Mouse (Mus musculus) spleen, adult 18-20 months (tissue): ENCODE results near the gene Arcn1.
"Not testable (repeated sequence)": the region's sequence is repeated elsewhere in the genome, so short reads cannot be mapped to it uniquely, and the experiment has no call there.

Experiments
- DNase-seq, 2 experiments: peaks; one replicate each; pipeline ENCODE4 v3.0.0; 2022; ENCODE audit warnings: mixed read lengths in 2 of 2

The Arcn1 gene

DNA sequence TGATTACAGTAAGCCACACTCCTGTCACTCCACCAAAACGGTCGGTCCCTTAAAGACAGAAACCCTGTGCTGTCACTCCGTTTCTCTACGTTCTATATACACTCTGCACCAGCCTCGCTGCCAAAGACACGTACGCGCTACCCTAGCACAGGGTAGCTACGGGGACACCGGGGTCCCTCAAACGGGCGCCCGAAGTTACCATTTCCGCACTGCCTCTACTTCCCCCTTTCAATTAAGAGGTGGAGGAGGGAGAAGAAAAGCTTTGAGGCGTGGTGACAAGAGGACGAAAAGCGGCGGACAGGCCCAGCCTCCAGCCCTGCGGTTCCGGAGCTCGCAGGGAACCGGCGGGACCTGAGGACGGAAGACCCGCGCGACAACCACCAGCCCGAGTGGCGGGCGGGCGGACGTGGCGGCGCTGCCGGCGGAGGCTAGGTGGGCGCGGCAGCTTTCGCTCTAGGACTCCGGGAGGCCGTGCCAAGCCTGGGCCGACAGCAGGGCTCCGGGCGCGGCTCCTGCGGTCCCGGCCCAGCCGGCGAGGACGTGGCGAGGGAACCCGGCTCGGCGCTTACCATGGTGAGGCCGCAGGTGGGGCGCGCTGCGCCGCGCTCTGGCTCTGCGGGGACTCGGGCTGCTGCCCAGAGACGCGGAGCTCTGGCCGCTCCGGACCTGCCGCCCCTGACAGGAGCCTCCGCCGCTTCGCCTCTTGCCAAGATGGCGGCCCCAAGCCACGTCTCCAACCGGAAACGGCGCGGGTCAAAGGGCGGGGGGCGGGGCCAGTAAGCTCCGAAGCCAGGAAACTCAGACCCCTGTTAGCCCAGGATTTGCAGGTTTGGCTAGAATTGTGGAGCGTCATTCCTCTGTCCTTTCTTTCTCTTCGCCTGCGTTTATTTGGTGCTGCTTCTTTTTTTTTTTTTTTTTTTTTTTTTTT is at the start of gene Arcn1, which contains the start of gene Ift46:
Gene Arcn1, minus strand, starts transcription at position 745 of the 928 bp plus-strand sequence.
Gene Ift46, plus strand, starts transcription at position 808 of the 928 bp plus-strand sequence.
- DNase-seq = peak; percentile 70 to 75

DNA sequence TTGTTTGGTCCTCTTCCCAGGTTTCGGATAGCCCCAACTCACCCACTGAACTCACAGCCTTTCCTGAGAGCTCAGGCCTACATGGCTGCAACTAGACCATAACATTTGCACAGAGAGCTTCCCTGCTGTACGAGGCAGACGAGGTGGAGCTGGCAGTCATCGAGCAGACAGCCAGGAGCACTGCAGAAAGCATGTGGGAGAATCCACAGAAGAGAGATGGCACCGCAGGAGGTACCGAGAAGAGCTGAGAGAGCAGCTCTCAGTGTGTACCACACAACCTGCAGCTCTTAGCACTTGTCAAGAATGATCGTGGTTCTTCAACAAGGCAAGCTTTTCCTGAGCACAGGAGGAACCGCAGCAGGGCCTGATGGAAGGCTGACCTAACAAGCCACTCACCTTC is 46.5 kb upstream of the Arcn1 start:
- DNase-seq = no peak

DNA sequence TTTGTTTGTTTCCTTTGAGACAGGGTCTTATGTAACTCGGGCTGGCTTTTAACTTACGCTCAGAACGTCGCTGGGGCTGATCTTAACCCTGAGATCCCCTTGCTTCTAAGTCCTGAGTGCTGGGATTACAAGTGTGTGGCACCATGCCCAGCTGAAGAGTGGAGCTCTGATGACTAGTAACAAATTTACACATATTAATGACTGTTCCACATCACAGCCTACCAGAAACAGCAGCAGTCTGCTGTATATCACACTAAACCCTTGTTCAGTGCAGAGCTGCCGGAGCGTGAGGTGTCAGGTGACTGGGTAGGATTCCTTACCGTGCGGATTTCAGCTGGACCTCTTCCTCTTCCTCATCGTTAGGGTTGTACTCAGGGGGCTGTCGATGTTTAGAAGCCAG is 42.7 kb upstream of the Arcn1 start:
- no peak for DNase-seq

DNA sequence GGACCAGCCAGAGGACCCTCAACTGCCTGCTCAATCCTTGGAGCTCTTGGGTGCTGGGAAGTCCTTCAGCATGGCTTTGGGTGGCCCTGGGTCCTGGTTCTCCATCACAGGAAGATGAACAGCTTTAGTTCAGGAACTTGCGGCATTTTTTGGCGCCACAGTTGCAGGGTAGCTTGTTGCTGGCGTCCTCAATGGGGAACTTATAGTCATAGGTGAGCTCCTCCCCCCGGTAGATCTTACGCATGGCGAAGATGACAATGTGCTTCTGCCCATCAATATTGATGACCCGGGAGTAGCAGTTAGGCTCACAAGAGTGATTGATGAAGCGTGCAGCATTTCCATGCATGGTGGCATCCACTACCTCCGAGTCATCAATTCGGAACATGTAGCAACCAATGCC is 40.1 kb upstream of the Arcn1 start:
- DNase-seq = no peak

DNA sequence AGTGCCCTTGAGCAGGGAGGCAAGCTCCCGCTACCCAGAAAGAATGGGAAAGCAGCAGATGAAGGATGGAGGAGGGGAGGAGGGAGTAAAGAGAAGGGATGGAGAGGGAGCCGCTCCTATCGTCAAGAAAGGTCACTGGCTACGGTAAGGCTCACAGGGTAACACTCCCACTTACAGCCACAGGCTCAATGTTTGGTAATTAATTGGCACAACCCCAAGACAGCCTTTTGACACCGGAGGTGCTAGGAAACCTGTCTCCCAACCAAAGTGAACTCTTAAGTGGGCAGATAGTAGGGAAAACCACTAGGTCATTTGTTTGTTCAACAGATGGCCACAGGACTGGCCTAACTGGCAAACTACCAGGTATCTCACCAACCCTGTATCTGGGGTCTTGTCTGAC is 39.5 kb upstream of the Arcn1 start:
- DNase-seq = no peak

DNA sequence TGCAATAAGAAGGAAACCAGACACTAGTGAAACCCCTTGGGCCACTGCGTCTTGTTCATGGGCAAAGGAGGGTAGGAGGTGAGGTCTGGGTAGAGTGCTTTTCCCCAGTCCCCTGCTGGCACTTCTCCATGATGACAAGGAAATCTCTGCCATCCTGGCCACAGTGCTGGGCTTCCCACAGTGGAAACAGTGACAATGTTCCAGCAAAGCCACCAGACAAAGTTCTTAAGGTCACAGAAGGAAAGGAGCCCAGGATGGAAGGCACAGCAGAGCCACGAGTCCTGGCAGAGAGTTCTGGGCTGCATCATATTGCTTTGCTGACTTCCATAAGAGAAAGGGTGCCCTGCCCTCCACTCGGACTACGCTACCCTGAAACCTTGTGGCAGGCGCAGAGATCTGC is 37.9 kb upstream of the Arcn1 start:
- no peak for DNase-seq

DNA sequence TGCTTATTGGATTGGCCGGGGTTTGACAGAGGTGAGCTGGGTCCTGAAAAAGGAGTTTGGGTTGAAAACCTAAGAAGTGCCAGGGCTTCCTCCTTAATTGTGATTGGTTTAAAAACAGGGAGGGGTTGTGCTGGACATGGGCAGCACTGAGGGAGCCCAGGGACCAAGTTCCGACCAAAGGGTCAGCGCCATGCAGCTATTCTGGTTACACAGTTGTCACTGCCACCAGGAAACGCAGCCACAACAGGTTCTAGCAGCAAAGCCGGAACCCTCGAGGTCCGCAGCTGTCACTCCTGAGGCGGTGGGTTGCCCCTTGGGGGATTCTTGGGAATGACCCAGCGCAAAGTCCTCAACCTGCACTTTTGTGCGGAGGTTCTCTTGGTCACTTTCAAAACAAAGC is 37.0 kb upstream of the Arcn1 start:
- DNase-seq = no peak

DNA sequence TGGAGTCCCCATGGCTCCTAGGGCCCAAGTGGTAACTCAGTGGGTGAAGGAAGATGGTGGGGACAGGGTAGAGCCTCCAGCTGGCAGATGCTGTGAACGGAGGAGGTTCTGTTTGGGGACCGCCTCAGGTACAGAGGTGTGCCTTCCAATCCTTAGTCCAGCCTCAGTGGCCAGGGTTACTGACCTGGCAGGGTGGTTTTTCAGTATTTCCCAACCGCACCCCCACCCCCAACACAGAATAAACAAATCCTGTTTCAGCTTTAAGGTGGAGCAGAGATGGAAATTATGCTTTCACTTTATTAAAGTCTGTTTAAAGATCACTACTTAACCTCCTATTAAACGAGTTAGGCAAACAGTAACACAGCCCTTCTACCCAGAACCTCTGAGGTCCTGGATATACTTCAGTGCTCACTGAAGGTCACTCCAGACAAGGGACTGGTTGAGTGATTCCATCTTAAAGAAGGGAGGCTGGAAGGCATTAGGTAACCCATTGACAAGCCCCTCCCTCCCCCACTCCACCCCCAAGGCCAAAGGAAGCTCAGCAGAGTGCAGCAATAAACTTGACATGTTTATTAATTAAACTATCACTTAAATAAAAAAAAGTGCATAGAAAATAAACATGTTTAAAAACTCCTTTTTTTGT is 35.3 kb upstream of the Arcn1 start, which contains the start of gene Ttc36:
Gene Ttc36, minus strand, starts transcription at position 265 of the 643 bp plus-strand sequence.
- DNase-seq = no peak

DNA sequence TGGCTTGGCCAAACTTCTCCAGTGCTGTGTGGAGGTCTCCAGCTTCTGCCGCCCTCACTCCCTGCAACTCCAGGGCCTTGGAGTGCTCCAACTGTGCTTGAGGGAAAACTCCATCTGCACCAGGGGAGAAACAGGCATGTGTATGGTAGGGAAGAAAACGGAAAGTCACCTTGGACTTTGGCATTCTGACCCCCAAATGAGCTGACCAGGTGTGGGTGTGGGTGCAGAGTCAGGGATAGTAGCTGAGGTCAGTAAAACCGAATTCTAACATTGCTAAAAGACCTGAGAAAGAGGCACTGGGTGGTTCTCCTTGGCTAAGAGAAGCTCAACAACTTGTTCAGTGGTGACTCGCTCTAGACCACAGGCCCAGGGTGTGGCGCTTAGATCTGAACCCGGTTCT is 34.0 kb upstream of the Arcn1 start:
- no peak for DNase-seq

DNA sequence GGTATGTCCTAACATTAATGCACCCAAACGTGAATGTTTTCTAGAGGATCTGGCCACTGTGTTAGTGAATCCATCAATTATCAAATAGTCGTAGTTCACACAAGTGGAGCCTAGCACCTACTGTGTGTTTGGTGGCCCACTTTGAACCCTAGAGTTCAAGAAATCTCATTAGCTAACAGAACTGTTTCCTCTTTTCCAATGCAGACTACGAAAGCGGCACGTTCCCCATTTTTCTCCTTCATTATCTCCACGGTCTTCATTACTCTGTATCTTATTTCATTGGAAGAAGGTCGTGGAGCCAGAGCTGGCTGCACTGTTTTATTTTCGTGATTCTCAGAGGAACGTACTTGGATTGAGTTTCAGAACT is 32.3 kb upstream of the Arcn1 start:
- no peak for DNase-seq

DNA sequence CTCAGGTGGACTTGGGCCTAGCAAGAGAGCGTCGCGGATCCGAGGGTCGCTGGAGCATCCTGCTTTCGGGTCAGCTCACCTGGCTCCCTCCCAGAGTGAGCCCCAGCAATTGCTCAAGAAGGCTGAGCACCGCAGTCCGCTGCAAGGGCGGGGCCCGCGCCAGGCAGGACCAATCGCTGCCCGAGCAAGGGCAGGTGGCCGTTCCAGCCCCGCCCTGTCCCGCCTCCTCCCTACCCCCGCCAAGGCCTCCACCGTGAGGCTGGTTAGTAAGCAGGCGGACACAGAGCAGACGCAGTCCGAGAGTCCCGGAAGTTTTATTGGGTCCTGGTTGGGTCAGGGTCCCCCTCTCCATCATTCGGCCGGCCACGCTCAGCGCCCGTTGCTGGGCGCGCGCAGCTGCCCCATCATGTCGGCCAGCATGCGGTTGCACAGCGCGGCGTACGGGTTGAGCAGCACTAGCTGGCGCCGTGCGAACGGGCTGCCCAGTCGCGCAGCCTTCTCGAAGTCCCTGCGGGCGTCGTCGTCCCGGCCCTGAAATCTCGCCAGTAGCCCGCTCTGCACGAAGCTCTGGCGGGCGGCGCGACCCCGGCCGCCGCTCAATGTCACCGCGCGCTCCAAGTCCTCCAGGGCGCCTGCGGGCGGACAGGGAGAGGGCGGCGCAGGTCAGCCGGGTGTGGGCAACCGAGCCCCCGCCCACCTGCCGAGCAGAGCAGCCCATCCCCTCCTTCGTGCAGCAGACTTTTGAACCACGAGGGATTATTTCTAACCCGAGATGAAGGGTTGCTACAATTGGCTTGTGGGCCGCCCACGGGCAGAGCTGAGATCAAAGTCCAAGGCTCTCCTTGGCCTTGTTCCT is 31.7 kb upstream of the Arcn1 start, which contains the start of gene Tmem25:
Gene Tmem25, minus strand, starts transcription at position 206 of the 856 bp plus-strand sequence.
- peak; percentile 61 to 77 for DNase-seq

DNA sequence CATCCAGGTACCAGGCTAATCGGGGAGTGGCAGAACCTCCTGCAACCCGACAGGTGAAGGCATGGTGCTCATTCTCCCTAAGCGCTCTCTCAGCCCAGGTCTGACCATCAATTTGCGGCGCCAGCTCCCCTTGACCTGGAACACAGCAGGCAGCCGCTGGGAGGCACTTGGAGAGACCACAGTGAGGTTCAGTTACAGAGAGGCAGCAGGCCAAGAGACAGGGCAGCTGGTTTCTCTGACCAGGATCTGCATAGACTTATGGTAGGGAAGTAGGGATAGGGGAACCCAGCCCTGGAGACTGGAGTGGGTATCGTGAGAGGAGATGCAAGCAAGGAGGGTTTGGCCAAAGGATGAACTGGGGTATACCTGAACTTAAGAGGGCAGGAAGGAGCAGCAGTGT is 30.7 kb upstream of the Arcn1 start:
- no peak for DNase-seq

DNA sequence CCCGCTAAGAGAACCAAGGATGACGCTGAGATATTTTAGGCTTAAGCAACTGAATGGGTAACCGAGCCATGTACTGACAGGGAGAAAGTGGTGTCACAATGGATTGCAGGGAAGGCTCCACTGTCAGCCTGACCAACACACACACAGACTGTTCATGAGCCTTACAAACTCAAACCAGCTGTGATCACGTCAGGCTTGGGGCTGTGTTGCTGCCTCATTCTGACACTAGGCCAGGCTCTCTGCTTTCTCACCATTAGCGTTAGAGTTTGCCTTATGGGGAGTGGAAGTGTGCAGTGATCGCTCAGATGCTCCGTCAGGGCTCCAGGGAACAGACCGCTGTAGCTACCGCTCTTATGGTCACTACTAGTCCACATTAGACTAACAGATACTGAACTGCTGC is 25.2 kb upstream of the Arcn1 start:
- no peak for DNase-seq

DNA sequence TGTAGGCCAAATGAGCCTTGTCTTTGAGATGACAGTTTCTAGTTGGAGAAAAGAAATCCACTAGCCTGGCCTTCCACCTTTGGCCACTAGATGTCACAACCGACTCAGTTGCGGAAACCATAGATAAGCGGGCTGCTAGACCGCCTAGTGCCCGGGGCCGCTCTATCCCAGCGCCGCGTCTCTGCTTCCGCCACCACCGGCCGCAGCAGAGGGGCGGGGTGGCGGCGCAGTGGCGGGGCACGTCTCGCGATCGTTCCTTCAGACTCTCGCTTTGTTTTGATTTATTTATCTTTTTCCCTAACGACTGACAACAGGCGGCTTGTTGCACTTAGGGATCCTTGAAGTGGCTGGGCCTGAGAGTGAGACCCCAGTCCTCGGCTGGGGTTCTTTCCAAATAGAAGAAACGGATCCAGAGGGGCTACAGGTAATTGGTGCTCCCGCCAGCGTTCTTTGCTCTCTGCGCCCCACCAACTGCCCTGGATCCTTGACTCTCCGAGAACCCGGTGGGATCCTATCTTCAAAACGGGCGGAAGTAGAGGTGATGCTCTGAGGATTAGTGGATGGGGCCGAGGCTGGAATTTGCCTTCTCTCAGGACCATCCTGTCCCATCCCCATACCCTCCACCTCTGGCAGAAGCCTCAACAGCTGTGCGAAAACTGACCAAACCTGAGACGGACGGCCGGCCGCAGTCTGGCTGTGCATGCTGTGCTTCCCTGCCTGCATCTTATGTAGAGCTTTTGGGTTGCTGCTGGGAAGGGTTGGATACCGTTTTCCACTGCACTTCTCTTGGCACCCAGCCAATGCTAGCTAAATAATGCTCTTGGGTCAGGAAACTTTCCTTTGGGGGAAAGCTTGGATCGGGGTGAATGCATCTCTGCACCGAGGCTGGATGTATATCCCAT is 5.4 kb upstream of the Arcn1 start:
- peak; percentile 80 to 89 for DNase-seq

DNA sequence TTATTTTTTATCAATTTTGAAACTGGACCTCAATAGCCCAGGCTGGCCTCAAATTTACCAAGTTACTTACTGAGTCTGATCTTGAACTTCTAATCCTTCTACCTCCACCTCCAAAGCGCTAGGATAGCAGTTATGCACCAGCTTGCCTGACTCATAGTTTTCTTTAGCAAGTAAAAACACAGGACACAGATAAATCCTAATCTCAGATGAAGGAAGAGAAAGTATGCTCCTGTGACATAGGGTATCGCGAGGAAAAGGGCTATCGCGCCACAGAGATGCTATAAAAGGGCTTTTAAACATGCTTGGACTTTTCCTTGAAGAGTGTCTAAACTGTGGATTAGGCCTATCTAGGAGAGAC is 4.7 kb upstream of the Arcn1 start:
- no peak for DNase-seq

DNA sequence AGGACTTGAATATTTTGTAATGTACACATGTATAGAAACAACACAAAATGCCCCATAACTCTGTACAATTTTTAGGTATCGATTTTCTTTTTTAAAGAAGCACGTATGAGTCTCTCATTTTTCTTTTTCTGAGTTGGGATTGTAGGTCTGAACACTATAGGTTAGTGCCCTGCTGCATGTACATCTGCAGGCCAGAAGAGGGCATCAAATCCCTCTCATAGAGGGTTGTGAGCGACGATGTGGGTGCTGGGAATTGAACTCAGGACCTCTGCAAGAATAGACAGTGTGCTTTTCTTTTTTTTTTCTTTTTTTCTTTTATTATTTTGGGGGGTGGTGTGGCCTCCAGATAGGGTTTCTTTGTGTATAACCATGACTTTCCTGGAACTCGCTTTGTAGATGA is 3.7 kb upstream of the Arcn1 start:
- no peak for DNase-seq

DNA sequence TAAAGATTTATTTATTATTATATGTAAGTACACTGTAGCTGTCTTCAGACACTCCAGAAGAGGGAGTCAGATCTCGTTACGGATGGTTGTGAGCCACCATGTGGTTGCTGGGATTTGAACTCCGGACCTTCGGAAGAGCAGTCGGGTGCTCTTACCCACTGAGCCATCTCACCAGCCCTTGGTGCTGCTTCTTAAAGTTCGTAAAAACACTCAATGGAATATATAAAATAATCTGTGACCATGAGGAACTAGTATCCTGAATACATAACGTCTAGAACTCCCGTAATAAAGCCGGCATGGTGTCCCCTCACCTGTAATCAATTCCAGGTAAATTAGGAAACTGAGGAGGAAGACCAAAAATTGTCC is 367 bp upstream of the Arcn1 start:
- DNase-seq = not testable (repeated sequence)

DNA sequence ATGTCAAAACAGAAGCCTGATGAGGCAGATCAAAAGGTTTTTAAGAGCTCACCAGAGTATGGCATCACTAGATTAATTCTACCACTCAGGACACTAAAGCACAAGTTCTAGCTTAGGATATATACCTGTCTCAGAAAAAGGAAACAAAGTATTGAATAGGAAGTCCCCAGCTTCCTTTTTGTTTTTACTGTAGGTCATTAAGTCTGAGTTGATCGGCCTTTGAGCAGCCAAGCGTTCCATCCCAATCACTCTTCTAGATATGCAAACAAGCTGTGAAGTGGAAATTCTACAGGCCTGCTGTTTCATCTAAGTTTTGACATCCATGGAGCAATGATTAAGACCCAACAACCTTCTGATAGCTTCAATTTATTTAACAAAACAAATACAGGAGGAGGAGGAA is 6.8 kb downstream of the Arcn1 start:
- no peak for DNase-seq

DNA sequence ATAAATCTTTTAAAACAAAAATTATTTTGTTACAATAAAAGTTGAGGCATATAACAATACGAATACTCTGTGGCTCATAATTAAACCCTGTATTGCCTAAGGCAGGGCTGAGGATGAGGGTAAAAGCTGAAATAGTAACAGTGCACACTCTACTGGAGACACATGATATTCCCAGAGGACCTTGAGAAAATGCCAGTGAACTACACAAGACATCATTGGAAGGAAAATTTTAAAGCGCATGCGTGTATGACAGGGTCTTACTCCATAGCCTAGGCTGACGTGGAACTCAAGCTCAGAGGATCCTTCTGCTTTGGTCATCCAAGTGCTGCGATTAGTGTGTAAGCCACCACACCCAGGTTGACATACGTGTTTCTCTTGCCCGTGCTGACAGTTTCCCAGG is 19.2 kb downstream of the Arcn1 start:
- no peak for DNase-seq

DNA sequence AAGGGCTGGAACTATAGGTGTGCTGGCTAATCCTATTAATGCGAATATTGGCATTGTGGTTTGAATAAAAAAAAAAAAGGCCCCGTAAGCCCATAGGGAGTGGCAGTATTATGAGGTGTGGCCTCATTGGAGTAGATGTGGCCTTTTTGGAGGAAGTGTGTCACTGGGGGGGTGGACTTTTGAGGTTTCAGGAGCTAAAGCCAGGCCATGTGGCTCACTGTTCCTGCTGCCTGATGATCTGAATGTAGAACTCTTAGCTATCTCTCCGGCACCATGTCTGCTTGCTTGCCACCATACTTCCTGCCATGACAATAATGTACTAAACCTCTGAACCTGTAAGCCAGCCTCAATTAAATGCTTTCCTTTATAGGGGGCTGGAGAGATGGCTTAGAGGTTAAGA is 20.3 kb downstream of the Arcn1 start:
- DNase-seq = no peak

DNA sequence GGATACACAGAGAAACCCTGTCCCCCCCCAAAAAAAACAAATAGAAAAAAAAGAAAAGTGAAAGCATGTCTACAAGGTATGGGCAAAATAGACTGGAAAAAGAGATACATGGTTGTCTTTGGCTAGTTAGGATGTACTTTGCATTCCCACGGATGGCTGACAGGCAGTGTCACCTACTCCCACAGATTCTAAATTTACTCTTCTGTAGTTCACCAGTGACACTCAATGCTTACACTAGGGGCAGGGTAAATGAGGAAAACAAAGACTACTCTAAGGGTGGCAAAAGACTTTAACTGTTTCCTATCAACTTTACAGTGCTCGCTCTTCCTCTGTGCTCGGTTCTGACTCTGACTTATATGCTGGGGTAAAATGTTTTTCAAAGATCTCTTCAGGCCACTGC is 21.0 kb downstream of the Arcn1 start:
- no peak for DNase-seq

DNA sequence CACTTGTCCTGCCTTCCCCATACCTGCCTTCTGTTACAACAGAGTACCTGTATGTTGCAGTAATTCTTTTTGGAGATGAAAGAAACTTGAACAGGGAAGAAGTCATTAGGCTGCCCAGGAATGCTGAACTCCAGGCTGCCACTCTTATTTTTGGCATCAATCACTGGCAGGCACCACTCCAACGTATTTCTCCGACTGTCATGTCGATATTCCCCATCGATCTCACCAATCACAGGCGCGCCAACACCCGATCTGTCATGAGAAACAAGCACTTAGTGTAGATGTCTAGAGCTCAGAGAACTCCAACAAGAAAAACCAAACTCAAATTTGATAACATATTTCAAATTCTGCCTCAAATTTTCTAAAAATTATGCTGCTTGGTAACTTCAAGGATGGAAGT is 22.3 kb downstream of the Arcn1 start:
- no peak for DNase-seq
